Mouse (Mus musculus): Measurements from ENCODE around the gene Higd1a.
A peak's percentile ranks its signal among the peaks of the same experiment; 100 is the strongest.

- peak; percentile 67 for TF ChIP-seq CTCF (IDR thresholded peaks at IDR 0.05; ENCODE audit: low read depth)
- TF ChIP-seq EP300 (IDR thresholded peaks at IDR 0.05; ENCODE audit: low read depth): no peak
Measured at GRCm38 (mm10) chr9:121830243-121830955, 27.8 kb downstream of the Higd1a start.

Data from heart, postnatal 0 days (tissue).